Mouse (Mus musculus): ENCODE measurements around the gene Hrasls. TPM values are rescaled to one million over a fixed set of nuclear protein-coding genes. Genes with fewer than 3 reads are reported as not detected.
A peak's percentile ranks its signal among the peaks of the same experiment; 100 is the strongest.

Hrasls gene
- 0.14 and 0.28 TPM in 2 replicates for polyA plus RNA-seq (2015; fragmentation: Nextera tagmentation; extraction: Ambion mirVana)

- Histone ChIP-seq H3K36me3 (ENCODE audit: insufficient read depth, low read length) (no peaks in the 10 kb centered on the region), H3K9me3 (ENCODE audit: low read length) (no peaks in the 10 kb centered on the region), H3K27ac (ENCODE audit: low read length) (no peak within 1 kb of the TSS), H3K4me1 (ENCODE audit: insufficient read depth, low read length) (0 out of 2 replicates have a peak, but pooled peaks cover 9% of the 10 kb centered on the region), H3K4me3 (ENCODE audit: low read length) (peak within 1 kb of the TSS; percentile 41), H3K9ac (replicated peaks; ENCODE audit: low read length) (peak within 1 kb of the TSS; percentile 35; the same call in 1 of the 2 replicates), H3K27me3 (ENCODE audit: insufficient read depth, low read length) (peaks cover 25% of the 10 kb centered on the region), H3K4me2 (replicated peaks; ENCODE audit: low read depth, low read length) (peak within 1 kb of the TSS; percentile 75)
- 2% methylated on average over 39 of the region's 39 CpGs for WGBS
- peak; percentile 88 for ATAC-seq (ENCODE audit: low FRiP score, low TSS enrichment)
Measured at GRCm38 (mm10) chr16:29209605-29210411, at the start of gene Hrasls. Gene Hrasls, plus strand, starts transcription at chr16:29209695.

- Histone ChIP-seq H3K27me3 (ENCODE audit: insufficient read depth, low read length) (no peaks in the 10 kb centered on the region), H3K4me1 (ENCODE audit: insufficient read depth, low read length) (no peaks in the 10 kb centered on the region), H3K9ac (replicated peaks; ENCODE audit: low read length) (no peak overlapping the region), H3K9me3 (ENCODE audit: low read length) (no peaks in the 10 kb centered on the region), H3K4me3 (ENCODE audit: low read length) (no peak overlapping the region), H3K36me3 (ENCODE audit: insufficient read depth, low read length) (no peaks in the 10 kb centered on the region), H3K27ac (ENCODE audit: low read length) (no peak overlapping the region), H3K4me2 (replicated peaks; ENCODE audit: low read depth, low read length) (no peak overlapping the region)
- WGBS: 72% methylated on average over 4 of the region's 4 CpGs
- no peak for ATAC-seq (ENCODE audit: low FRiP score, low TSS enrichment)
Measured at GRCm38 (mm10) chr16:29162271-29162670, 47.2 kb upstream of the Hrasls start.

DNA sequence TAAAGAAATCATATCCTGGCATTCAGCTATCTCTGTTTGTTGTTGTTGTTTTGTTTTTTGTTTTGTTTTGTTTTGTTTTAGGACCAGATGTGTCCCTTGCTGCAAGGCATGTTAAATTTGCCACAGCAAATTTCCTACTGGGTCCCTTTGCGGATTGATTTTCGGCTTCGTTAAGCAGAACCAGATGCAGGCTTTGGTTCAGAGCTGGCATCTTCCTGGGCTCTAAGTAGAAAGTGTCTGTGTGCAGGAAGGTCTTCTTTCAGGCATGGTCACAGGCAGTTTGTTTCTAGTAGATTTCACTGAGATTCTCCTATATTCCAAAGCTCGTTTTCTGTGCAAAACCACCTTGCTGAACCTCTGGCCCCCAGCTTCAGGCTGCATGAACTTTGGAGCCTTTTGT, 42.4 kb upstream of the Hrasls start:
- Histone ChIP-seq H3K9ac (replicated peaks; ENCODE audit: low read length) (no peak overlapping the region), H3K4me3 (ENCODE audit: low read length) (no peak overlapping the region), H3K36me3 (ENCODE audit: insufficient read depth, low read length) (no peaks in the 10 kb centered on the region), H3K4me2 (replicated peaks; ENCODE audit: low read depth, low read length) (no peak overlapping the region), H3K9me3 (ENCODE audit: low read length) (no peaks in the 10 kb centered on the region), H3K27me3 (ENCODE audit: insufficient read depth, low read length) (no peaks in the 10 kb centered on the region), H3K27ac (ENCODE audit: low read length) (no peak overlapping the region), H3K4me1 (ENCODE audit: insufficient read depth, low read length) (no peaks in the 10 kb centered on the region)
- 79% methylated on average over 4 of the region's 4 CpGs for WGBS
- no peak for ATAC-seq (ENCODE audit: low FRiP score, low TSS enrichment)

GRCm38 (mm10) chr16:29171741-29172140, 37.8 kb upstream of the Hrasls start:
- Histone ChIP-seq H3K27ac (ENCODE audit: low read length) (no peak overlapping the region), H3K27me3 (ENCODE audit: insufficient read depth, low read length) (no peaks in the 10 kb centered on the region), H3K36me3 (ENCODE audit: insufficient read depth, low read length) (no peaks in the 10 kb centered on the region), H3K4me3 (ENCODE audit: low read length) (no peak overlapping the region), H3K9me3 (ENCODE audit: low read length) (no peaks in the 10 kb centered on the region), H3K4me2 (replicated peaks; ENCODE audit: low read depth, low read length) (no peak overlapping the region), H3K4me1 (ENCODE audit: insufficient read depth, low read length) (no peaks in the 10 kb centered on the region), H3K9ac (replicated peaks; ENCODE audit: low read length) (no peak overlapping the region)
- no peak for ATAC-seq (ENCODE audit: low FRiP score, low TSS enrichment)
- 72% methylated on average over 5 of the region's 5 CpGs for WGBS

DNA sequence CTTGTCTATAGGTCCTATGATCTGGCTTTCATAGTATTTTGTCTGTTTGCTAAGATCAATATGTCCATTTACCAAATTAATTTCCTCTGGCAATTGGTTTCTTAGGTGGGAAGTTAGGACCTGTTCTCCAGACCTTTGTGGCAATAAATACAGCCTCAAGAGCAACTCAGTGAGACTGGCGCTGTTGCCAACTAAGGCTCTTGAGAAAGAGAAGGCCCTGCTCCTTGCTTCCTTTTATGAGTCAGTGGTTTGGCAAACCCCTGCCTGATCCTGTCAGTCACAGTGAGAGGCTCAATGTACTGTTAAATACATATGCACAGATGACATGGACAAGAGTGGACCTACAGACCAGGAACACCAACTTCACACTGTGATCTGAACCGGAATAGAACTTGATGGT, 36.3 kb upstream of the Hrasls start:
- Histone ChIP-seq H3K9ac (replicated peaks; ENCODE audit: low read length) (no peak overlapping the region), H3K9me3 (ENCODE audit: low read length) (no peaks in the 10 kb centered on the region), H3K27ac (ENCODE audit: low read length) (no peak overlapping the region), H3K27me3 (ENCODE audit: insufficient read depth, low read length) (no peaks in the 10 kb centered on the region), H3K4me1 (ENCODE audit: insufficient read depth, low read length) (no peaks in the 10 kb centered on the region), H3K4me2 (replicated peaks; ENCODE audit: low read depth, low read length) (no peak overlapping the region), H3K4me3 (ENCODE audit: low read length) (no peak overlapping the region), H3K36me3 (ENCODE audit: insufficient read depth, low read length) (no peaks in the 10 kb centered on the region)
- no peak for ATAC-seq (ENCODE audit: low FRiP score, low TSS enrichment)
- 93% methylated on average over 2 of the region's 2 CpGs for WGBS

DNA sequence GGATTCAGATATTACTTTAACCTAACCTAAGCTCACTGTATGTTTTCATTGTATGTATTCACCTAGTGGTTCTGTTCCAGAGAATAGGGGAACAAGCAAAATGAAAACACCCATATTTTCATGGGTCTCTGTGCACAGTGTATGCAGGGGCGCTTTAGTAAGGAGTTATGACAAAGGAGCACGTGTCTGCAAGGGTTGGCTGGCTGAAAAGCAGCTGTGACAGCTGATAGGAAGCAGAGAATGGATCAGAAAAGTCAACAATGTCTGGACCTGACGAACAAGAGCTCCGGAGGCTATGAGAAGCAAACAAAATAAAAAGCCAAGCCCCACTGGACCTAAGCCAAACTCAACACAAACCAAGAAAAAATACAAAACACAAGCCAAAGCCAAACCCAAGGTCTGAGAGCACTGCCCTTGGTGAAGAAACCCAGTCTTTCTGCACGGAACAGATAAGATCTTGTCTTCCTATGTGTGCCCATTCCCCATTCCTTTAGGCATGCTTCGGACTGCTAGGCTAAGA, 34.6 kb upstream of the Hrasls start:
- Histone ChIP-seq H3K4me1 (ENCODE audit: insufficient read depth, low read length) (no peaks in the 10 kb centered on the region), H3K4me3 (ENCODE audit: low read length) (no peak overlapping the region), H3K27ac (ENCODE audit: low read length) (no peak overlapping the region), H3K4me2 (replicated peaks; ENCODE audit: low read depth, low read length) (no peak overlapping the region), H3K36me3 (ENCODE audit: insufficient read depth, low read length) (no peaks in the 10 kb centered on the region), H3K9me3 (ENCODE audit: low read length) (no peaks in the 10 kb centered on the region), H3K9ac (replicated peaks; ENCODE audit: low read length) (no peak overlapping the region), H3K27me3 (ENCODE audit: insufficient read depth, low read length) (no peaks in the 10 kb centered on the region)
- WGBS: 53% methylated on average over 6 of the region's 6 CpGs
- ATAC-seq (ENCODE audit: low FRiP score, low TSS enrichment): no peak

GRCm38 (mm10) chr16:29192911-29193310, 16.6 kb upstream of the Hrasls start:
- Histone ChIP-seq H3K36me3 (ENCODE audit: insufficient read depth, low read length) (no peaks in the 10 kb centered on the region), H3K27ac (ENCODE audit: low read length) (no peak overlapping the region), H3K9me3 (ENCODE audit: low read length) (no peaks in the 10 kb centered on the region), H3K4me3 (ENCODE audit: low read length) (no peak overlapping the region), H3K4me1 (ENCODE audit: insufficient read depth, low read length) (no peaks in the 10 kb centered on the region), H3K4me2 (replicated peaks; ENCODE audit: low read depth, low read length) (no peak overlapping the region), H3K27me3 (ENCODE audit: insufficient read depth, low read length) (no peaks in the 10 kb centered on the region), H3K9ac (replicated peaks; ENCODE audit: low read length) (no peak overlapping the region)
- no peak for ATAC-seq (ENCODE audit: low FRiP score, low TSS enrichment)
- 39% methylated on average over 5 of the region's 5 CpGs for WGBS

DNA sequence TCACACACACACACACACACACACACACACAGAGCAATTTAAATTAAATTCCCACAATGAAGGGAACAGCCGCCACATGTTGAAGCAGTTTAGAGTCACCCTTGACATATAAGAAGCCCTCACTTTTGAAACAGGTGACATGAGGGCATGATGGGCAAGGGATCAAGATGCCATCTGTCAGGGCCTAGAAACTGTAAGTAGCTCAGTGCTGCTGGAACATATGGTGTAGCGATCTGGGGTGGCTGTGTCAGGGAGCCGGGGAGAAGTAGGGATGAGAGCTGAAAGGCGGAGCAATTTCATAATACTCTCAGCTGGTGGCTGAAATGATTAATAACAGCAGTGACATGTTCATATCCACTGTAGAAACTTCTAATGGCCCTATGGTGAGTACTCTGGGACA, 15.5 kb upstream of the Hrasls start:
- no peak for ATAC-seq (ENCODE audit: low FRiP score, low TSS enrichment)
- H3K4me1 ChIP-seq (ENCODE audit: insufficient read depth, low read length): no peaks in the 10 kb centered on the region
- WGBS: 77% methylated on average over 4 of the region's 4 CpGs
- H3K4me2 ChIP-seq (replicated peaks; ENCODE audit: low read depth, low read length): no peak overlapping the region
- no peak overlapping the region for H3K9ac ChIP-seq (replicated peaks; ENCODE audit: low read length)
- H3K27me3 ChIP-seq (ENCODE audit: insufficient read depth, low read length): no peaks in the 10 kb centered on the region
- no peaks in the 10 kb centered on the region for H3K36me3 ChIP-seq (ENCODE audit: insufficient read depth, low read length)
- no peaks in the 10 kb centered on the region for H3K9me3 ChIP-seq (ENCODE audit: low read length)
- H3K27ac ChIP-seq (ENCODE audit: low read length): no peak overlapping the region
- H3K4me3 ChIP-seq (ENCODE audit: low read length): no peak overlapping the region

DNA sequence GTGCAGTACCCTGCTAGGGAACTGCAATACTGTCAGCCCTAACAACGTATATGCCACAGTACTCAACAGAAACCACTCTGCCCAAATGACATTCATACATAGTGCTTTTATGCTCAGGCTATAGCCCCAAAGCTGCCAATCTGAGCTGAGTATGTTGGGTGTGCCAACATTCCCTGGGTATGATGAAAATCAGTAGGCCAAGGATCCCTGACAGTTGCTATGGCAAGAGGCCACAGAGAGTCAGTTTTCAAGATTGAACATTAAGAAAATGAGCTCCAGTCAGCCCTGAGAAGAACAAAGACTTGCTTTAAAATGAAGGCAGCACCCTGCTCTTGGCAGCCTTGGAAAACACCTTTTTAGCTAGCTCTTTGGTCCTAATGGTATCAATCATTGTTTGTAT, 14.3 kb upstream of the Hrasls start:
- no peak for ATAC-seq (ENCODE audit: low FRiP score, low TSS enrichment)
- no peaks in the 10 kb centered on the region for H3K27me3 ChIP-seq (ENCODE audit: insufficient read depth, low read length)
- no peak overlapping the region for H3K4me3 ChIP-seq (ENCODE audit: low read length)
- no peaks in the 10 kb centered on the region for H3K9me3 ChIP-seq (ENCODE audit: low read length)
- H3K27ac ChIP-seq (ENCODE audit: low read length): no peak overlapping the region
- H3K4me1 ChIP-seq (ENCODE audit: insufficient read depth, low read length): no peaks in the 10 kb centered on the region
- no peak overlapping the region for H3K9ac ChIP-seq (replicated peaks; ENCODE audit: low read length)
- no peak overlapping the region for H3K4me2 ChIP-seq (replicated peaks; ENCODE audit: low read depth, low read length)
- WGBS: 85% methylated on average over 1 of the region's 1 CpGs
- no peaks in the 10 kb centered on the region for H3K36me3 ChIP-seq (ENCODE audit: insufficient read depth, low read length)

- H3K4me1 ChIP-seq (ENCODE audit: insufficient read depth, low read length): no peaks in the 10 kb centered on the region
- no peaks in the 10 kb centered on the region for H3K9me3 ChIP-seq (ENCODE audit: low read length)
- H3K9ac ChIP-seq (replicated peaks; ENCODE audit: low read length): no peak overlapping the region
- 15% methylated on average over 5 of the region's 5 CpGs for WGBS
- no peak overlapping the region for H3K4me3 ChIP-seq (ENCODE audit: low read length)
- no peaks in the 10 kb centered on the region for H3K27me3 ChIP-seq (ENCODE audit: insufficient read depth, low read length)
- no peaks in the 10 kb centered on the region for H3K36me3 ChIP-seq (ENCODE audit: insufficient read depth, low read length)
- H3K4me2 ChIP-seq (replicated peaks; ENCODE audit: low read depth, low read length): no peak overlapping the region
- no peak overlapping the region for H3K27ac ChIP-seq (ENCODE audit: low read length)
- ATAC-seq (ENCODE audit: low FRiP score, low TSS enrichment): 0 out of 2 replicates have a peak, but pooled peaks have one; percentile 42
Measured at GRCm38 (mm10) chr16:29198461-29198860, 11.0 kb upstream of the Hrasls start.

Data from kidney, embryonic 16.5 days (tissue).